Mouse (Mus musculus) megakaryocyte, embryonic 14.5 days (primary cell): ENCODE measurements at regions not wholly inside any gene's neighbourhood (a gene's known extent, or its start where the extent isn't known, plus 50 kb on each side); places are given as distances from the start of the nearest gene placed in this dataset.
A peak's percentile ranks its signal among the peaks of the same experiment; 100 is the strongest.

Experiments
- H3K27me3 ChIP-seq: replicated peaks from 2 replicates; pipeline ENCODE3; 2012; ENCODE audit warnings: inconsistent platforms
- H3K36me3 ChIP-seq: replicated peaks from 2 replicates; pipeline ENCODE3; 2012; ENCODE audit warnings: low read length, inconsistent platforms, mixed read lengths
- H3K4me1 ChIP-seq: 2 replicates; pipeline ENCODE4 v1.6.1; 2012; ENCODE audit warnings: inconsistent platforms
- H3K4me3 ChIP-seq: replicated peaks from 2 replicates; pipeline ENCODE3; 2012; ENCODE audit warnings: moderate library complexity, mild to moderate bottlenecking, inconsistent platforms
- H3K9me3 ChIP-seq: 2 replicates; pipeline ENCODE4 v1.6.1; 2012; ENCODE audit warnings: inconsistent platforms
- FLI1 ChIP-seq: IDR thresholded peaks from 2 replicates; pipeline ENCODE4 v1.6.1; 2012; ENCODE audit warnings: low read length, inconsistent platforms, mixed read lengths
- GATA1 ChIP-seq: IDR thresholded peaks from 3 replicates; pipeline ENCODE4 v1.6.1; 2012; ENCODE audit warnings: mixed read lengths, low read length, inconsistent platforms, borderline replicate concordance

DNA sequence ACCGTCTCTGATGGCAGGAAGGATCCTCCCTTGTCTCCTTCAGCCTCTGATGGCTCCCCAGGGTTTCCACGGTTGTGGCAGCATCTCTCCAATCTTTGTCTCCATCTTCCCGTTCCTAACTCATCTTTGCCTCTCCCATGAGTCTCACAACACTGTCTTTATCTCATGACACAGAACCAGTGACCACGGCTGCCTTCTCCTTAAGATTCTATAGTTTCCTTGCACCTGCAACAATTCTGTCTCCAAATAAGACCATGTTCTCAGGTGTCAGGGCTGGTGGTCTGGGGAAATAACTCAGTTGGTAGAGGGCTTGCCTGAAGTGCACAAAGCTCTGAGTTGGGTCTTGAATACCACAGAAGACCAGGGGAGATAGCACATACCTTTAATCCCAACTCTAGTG is 203.8 kb downstream of the Cd83 start:
- no peak overlapping the region for H3K4me3 ChIP-seq
- no peaks in the 10 kb centered on the region for H3K36me3 ChIP-seq
- TF ChIP-seq FLI1 (no peak), GATA1 (no peak)
- peaks cover 27% of the 10 kb centered on the region for H3K27me3 ChIP-seq
- peaks cover 20% of the 10 kb centered on the region for H3K9me3 ChIP-seq
- H3K4me1 ChIP-seq = peaks cover 5% of the 10 kb centered on the region

DNA sequence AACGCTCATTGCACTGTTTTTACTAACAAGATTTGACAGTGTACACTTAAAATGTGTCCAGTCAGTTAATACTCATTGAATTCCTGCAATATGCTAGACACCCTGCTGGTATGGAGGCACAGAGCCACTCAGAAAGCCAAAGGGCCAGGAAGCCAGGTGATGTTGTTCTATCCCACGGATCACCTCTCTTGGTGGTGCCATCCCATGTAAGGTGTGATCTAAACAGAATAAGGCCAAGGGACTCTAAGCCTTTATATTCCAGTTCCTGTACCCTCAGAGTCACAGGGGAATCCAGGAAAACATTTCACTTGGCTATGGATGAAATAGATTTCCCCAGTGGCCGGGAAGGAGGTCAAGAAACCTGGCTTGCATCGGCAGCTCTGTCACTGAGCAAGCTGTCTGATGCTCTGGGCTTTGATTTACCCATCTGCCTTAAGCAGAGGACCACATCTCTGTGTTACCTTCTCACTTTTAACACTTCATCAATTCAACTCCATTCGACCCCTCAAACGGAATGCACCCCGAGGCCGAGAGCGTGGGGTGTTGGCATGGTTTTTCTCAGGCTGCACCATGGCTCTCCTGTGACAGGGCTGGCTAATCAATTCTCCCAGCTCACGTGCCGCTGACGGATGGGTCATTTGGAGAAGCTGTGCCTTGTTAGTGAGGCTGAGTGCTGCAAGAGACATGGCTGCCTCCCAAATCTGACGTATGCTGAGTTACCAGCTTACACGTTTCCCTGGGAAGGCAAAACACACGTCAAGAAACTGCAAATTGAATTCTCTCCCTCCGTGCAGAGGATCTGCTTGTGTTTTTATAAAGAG is 205.9 kb downstream of the Cd83 start:
- peaks cover 29% of the 10 kb centered on the region for H3K27me3 ChIP-seq
- no peak overlapping the region for H3K4me3 ChIP-seq
- H3K4me1 ChIP-seq = peaks cover 5% of the 10 kb centered on the region
- no peaks in the 10 kb centered on the region for H3K36me3 ChIP-seq
- peaks cover 20% of the 10 kb centered on the region for H3K9me3 ChIP-seq
- TF ChIP-seq GATA1 (no peak), FLI1 (no peak)

DNA sequence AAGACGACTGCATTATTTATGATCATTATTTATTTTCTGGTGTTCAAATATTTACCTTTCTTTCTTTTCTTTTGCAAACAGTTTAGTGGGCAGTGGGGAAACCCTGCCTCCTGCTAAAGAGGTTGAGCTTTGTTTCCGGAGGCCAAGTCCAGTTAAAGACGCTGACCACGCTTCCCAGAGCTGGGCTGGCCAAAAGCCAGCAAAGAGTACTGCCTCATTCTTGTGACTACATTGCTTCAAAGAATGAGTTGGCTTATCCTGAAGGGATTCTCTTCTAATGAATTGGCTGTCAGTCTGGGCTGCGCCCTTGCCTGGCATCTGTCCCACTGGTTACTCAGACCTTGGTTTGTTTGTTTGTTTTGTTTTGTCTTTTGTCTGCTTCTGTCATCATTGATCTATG is 207.2 kb downstream of the Cd83 start:
- no peaks in the 10 kb centered on the region for H3K36me3 ChIP-seq

DNA sequence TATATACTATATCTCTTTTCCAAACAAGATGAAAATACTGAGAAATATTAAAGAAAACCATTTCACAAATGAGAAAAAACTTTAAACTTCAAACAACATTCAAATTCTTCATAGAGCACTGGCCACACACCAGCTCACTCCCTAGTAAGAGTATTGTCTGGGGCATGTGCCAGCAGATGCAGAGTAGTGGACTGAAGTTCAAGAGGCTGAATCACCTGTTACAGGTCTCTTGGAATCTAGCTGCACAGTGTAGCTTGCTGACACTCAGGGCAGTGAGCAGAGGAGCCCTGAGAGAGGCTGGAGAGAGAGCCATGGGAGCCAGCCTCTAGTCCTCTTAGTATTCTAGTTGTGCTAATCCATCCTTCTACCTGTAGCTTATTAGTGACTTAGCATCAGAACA is 208.4 kb downstream of the Cd83 start:
- no peak overlapping the region for H3K4me3 ChIP-seq
- no peaks in the 10 kb centered on the region for H3K36me3 ChIP-seq
- peaks cover 5% of the 10 kb centered on the region for H3K4me1 ChIP-seq
- peaks cover 28% of the 10 kb centered on the region for H3K27me3 ChIP-seq
- H3K9me3 ChIP-seq = peaks cover 19% of the 10 kb centered on the region
- no peak for TF ChIP-seq GATA1
- TF ChIP-seq FLI1 = no peak

More for the DNA sequence above, 207.2 kb downstream of the Cd83 start:
- peaks cover 20% of the 10 kb centered on the region for H3K9me3 ChIP-seq
- TF ChIP-seq GATA1 = no peak
- no peak for TF ChIP-seq FLI1
- H3K4me3 ChIP-seq = no peak overlapping the region
- H3K4me1 ChIP-seq = peaks cover 5% of the 10 kb centered on the region
- H3K27me3 ChIP-seq = peaks cover 32% of the 10 kb centered on the region

DNA sequence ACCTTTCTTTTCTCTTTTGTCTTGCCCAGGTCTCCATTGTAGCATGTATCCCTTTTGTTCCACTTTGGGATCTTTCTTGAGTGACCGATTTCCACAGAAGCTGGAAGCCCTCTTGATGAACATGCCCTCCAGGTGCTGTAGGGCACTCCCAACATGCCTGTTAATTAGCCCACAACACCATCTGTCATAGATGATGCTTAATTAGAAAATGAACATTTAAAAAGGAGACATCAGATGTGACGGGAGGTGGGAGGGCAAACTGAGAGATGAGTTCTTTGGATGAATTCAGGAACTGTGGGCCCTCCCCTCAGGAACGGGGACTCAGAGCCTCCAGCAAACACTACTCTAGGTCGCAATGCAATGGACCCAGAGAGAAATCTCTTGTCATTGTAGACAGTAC is 209.8 kb downstream of the Cd83 start:
- no peak overlapping the region for H3K4me3 ChIP-seq
- no peaks in the 10 kb centered on the region for H3K36me3 ChIP-seq
- H3K27me3 ChIP-seq = peaks cover 22% of the 10 kb centered on the region
- TF ChIP-seq GATA1 = no peak
- TF ChIP-seq FLI1 = no peak
- H3K4me1 ChIP-seq = peaks cover 5% of the 10 kb centered on the region
- H3K9me3 ChIP-seq = peaks cover 12% of the 10 kb centered on the region

DNA sequence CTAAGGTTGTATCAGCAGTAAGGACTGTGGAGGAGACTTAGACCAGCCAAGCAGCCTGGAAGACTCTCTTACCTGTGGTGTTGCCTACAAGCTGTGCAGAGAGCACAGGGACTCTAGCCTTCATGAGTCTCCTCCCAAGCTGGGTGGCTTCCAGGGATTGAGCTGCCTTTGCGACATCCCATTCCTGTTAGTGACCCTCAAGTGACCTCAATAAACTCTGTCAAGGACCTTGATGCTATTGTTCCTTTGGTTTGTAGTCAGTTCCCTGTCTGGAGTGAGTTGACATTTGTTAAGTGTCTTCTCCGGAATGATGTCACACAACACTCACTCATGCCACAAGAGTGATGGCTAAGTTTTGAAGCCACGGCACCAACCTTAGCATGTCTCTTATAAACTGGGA is 211.0 kb downstream of the Cd83 start:
- Histone ChIP-seq H3K4me3 (no peak overlapping the region), H3K4me1 (peaks cover 5% of the 10 kb centered on the region), H3K9me3 (peaks cover 11% of the 10 kb centered on the region), H3K36me3 (no peaks in the 10 kb centered on the region), H3K27me3 (peaks cover 20% of the 10 kb centered on the region)
- TF ChIP-seq FLI1 (no peak), GATA1 (no peak)

DNA sequence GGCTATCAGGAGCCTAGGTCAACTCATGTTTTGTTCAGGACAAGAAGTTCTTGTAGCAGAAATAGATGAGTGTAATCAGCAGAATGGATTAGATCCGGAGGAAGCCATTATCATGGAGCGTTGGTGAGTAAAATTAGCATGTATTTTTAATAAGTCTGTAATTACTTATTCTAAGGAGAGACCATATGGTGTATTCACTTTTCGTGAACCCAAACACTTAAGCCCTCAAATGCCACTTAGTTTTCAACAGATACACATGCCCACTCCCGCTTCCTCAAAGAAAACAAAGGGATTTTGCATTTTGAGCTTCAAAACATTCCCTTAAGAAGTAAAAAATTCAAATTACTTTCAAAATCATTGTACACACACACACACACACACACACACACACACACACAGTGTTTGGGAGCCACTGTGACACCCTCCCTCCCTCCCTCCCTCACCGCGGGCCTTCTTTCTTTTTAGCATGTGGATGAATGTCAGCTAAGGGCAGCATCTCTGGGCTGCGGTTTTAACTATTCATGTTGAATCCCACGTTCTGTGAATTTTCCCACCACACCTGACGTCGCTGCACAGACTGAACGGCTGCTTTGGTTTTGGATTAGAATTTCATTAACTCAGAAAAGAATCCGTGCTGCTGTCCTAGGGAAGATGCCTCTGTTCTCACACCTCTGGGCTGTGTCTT is 217.4 kb downstream of the Cd83 start:
- Histone ChIP-seq H3K4me1 (no peaks in the 10 kb centered on the region), H3K9me3 (peaks cover 21% of the 10 kb centered on the region), H3K36me3 (no peaks in the 10 kb centered on the region), H3K4me3 (no peak overlapping the region), H3K27me3 (peaks cover 9% of the 10 kb centered on the region)
- TF ChIP-seq GATA1 = no peak
- TF ChIP-seq FLI1 = no peak

DNA sequence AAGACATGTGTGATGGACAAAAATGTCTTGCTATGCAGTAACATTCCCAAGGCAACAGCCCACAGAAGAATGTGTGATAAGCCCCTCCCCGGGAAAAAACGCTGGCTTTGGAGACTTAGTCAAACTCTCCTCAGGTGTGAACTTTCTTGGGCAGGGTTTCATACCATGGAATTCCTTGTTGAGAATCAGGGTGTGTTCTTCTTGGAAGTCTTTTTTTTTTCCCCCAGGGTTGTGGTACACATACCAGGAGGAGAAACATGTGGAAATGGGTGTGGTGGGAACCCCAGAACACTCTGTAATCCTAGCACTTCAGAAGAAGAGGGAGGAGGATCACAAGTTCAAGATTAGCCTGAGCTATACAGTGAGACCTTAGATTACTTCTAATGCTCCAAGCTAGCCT is 228.3 kb downstream of the Cd83 start:
- H3K4me3 ChIP-seq = no peak overlapping the region
- H3K4me1 ChIP-seq = peaks cover 2% of the 10 kb centered on the region; the same call in 1 of the 2 replicates
- H3K36me3 ChIP-seq = no peaks in the 10 kb centered on the region
- H3K27me3 ChIP-seq = peaks cover 15% of the 10 kb centered on the region
- TF ChIP-seq GATA1 = no peak
- TF ChIP-seq FLI1 = no peak
- peaks cover 5% of the 10 kb centered on the region; the same call in 1 of the 2 replicates for H3K9me3 ChIP-seq

DNA sequence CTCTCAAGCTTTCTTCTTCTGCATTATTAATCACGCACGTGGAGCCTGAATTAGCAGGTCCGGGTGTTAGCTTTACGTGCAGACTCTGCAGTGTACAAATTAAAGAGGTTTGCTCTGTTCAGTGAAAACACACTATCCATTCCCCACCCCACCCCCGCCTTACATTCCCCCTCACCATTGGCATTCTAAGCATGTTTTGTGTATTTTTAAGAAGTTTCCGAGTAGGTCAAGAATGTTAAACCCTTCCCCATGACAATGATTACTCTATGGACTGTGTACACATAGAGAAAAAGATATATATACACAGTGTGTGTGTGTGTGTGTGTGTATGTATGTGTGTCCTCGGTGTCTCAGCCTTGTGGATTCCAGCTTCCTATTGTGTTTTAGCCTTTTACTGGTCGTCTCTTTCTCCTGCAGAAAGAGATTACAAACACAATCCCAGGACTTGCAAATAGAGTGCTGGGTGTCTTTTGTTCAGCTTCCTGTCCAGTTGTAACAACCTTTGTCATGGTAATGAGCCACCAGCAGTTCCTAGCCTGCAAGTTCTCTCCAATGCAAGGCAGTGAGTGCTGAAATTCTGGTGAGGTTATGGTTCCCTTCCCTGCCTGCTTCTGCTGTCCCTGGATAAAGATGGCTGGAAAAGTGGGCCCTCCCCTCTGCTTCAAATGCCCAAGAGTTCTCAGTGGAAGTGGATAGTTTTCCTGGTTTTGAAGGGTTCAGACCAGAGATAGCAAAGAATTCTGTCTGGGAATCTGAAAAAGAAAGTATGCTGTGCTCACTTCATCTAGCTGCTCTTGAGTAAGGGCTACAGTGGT is 234.1 kb downstream of the Cd83 start:
- TF ChIP-seq GATA1 = no peak
- no peak for TF ChIP-seq FLI1
- peaks cover 17% of the 10 kb centered on the region; the same call in 1 of the 2 replicates for H3K4me1 ChIP-seq
- H3K36me3 ChIP-seq = no peaks in the 10 kb centered on the region
- no peaks in the 10 kb centered on the region for H3K9me3 ChIP-seq
- peaks cover 13% of the 10 kb centered on the region for H3K27me3 ChIP-seq
- H3K4me3 ChIP-seq = peak overlapping the region; percentile 78
